Mouse (Mus musculus) erythroblast, embryonic 14.5 days (primary cell): ENCODE measurements around the gene Tsc22d4.

Experiments
- GATA1 ChIP-seq: IDR thresholded peaks from 2 replicates; pipeline ENCODE4 v1.6.1; 2012; ENCODE audit warnings: low read length, inconsistent platforms, mixed read lengths
- TAL1 ChIP-seq: IDR thresholded peaks from 3 replicates; pipeline ENCODE4 v1.6.1; 2012; ENCODE audit warnings: low read length, inconsistent platforms, mixed read lengths

DNA sequence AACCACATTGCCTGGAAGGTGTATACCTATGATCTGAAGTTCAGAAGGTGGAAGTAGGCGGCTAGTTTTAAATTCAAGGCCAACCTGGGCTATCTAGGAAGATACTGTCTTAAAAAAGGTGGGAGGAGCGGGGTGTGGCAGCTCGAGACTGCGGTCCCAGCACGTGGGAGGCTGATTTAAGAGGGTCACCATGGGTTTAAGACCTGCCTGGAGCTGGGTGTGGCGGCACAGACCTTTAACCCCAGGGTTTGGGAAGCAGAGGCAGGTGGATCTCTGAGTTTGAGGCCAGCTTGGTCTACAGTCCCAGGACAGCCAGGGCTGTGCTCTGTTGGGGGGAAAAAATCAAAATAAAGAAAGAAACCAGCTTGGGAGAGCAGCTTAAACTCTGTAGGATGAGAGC, 6.5 kb downstream of the Tsc22d4 start:
- no peak for TF ChIP-seq TAL1
- TF ChIP-seq GATA1: no peak
